Mouse (Mus musculus): ENCODE measurements around the gene Tmem131. TPM values are rescaled to one million over a fixed set of nuclear protein-coding genes. Genes with fewer than 3 reads are reported as not detected.
A peak's percentile ranks its signal among the peaks of the same experiment; 100 is the strongest.

Gene Tmem131
- polyA plus RNA-seq, 1 experiment, result 77.7 TPM

DNA sequence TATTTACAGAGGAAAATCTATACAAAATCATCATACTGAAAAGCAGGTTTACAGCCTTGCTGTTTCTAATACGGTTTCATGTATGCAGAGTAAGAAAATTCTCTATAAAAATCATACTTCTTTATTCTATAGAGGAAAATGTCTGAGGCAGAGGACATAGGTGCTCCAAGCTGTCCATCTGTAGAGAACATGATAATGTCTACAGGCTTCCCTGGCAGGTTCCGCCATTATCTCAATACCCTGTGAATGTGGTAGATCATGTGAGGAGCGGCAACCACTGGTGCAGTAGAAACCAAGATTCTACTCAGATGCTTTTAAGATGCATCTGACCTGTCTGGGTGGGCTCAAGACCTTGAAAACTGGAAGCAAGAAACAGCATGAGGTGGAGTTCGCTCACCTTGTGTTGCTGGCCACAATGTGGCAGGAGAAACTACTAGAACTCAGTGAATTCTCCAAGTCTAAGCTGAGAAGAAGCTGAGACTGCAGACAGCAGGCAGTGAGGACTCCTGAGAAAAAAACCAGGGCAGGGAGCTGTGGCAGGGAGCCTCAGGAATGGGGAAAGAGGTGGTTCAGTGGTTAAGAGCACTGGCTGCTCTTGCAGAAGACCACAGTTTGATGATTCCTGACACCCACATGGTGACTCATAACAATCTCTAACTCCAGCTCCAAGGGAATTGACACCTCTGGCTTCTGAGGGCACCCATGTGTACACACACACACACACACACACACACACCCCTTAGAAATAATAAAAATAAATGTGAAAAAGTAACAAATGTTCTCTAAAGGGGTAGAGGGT, 20.6 kb downstream of the Tmem131 start:
- Histone ChIP-seq H3K36me3 (ENCODE audit: control insufficient read depth, insufficient read depth, low read length, poor library complexity, severe bottlenecking) (peaks cover 6% of the 10 kb centered on the region; the same call in 1 of the 2 replicates), H3K9ac (ENCODE audit: low read depth, poor library complexity, severe bottlenecking) (no peak overlapping the region), H3K4me3 (ENCODE audit: low read depth, low read length) (no peak overlapping the region), H3K27me3 (ENCODE audit: control insufficient read depth, insufficient read depth, low read length, poor library complexity, severe bottlenecking) (no peaks in the 10 kb centered on the region), H3K27ac (ENCODE audit: insufficient read depth, low read length) (no peak overlapping the region), H3K4me1 (ENCODE audit: control insufficient read depth, insufficient read depth, low read length) (peaks cover 5% of the 10 kb centered on the region), H3K9me3 (replicated peaks; ENCODE audit: control insufficient read depth, insufficient read depth, low read length, poor library complexity, severe bottlenecking) (no peaks in the 10 kb centered on the region)
- TF ChIP-seq EP300 (IDR thresholded peaks at IDR 0.05; ENCODE audit: insufficient read depth, low read depth, low read length) (no peak), CTCF (IDR thresholded peaks at IDR 0.05; ENCODE audit: low read depth, low read length) (no peak), POLR2A (IDR thresholded peaks at IDR 0.05; ENCODE audit: insufficient read depth, low read length) (no peak)

DNA sequence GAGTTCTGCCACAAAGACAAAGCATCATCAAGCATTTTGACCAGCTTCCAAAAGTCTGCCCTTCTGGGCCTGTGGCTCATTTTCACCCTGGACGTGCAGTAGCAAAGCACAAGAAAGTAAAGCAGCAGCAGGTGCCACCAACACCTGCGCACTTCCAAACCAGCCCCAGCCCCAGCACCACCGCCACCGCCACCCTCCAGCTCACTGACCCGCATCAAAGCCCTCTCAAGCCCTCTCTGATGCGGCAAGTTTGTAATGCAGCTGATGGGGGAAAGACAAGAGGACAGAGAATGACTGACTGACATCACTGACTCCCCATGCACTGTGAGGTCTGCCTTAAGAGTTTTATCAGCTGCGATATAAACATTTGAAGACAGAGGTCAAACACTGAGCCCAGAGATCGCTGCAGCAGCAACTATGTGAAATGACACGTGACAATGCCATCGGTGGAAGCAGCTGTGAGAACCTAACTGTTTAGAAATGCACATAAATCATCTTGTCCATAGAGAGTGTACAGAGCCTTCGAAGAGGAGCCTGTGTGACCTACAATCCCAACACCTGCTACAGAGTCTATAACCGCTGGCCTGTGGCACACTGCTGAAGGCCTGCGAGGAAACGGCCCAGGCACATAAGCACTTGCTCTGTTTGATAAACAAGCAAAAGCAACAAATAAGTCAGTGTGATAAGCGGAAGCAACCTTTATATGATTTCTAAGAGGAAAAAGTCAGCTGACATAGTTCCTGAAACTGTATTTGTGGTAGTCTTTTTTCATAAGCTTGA, 21.7 kb downstream of the Tmem131 start:
- no peaks in the 10 kb centered on the region for H3K9me3 ChIP-seq (replicated peaks; ENCODE audit: control insufficient read depth, insufficient read depth, low read length, poor library complexity, severe bottlenecking)
- H3K36me3 ChIP-seq (ENCODE audit: control insufficient read depth, insufficient read depth, low read length, poor library complexity, severe bottlenecking), result peaks cover 7% of the 10 kb centered on the region; the same call in 1 of the 2 replicates
- no peak overlapping the region for H3K27ac ChIP-seq (ENCODE audit: insufficient read depth, low read length)
- TF ChIP-seq POLR2A (IDR thresholded peaks at IDR 0.05; ENCODE audit: insufficient read depth, low read length) (no peak), EP300 (IDR thresholded peaks at IDR 0.05; ENCODE audit: insufficient read depth, low read depth, low read length) (no peak), CTCF (IDR thresholded peaks at IDR 0.05; ENCODE audit: low read depth, low read length) (no peak)
- no peak overlapping the region for H3K9ac ChIP-seq (ENCODE audit: low read depth, poor library complexity, severe bottlenecking)
- H3K4me3 ChIP-seq (ENCODE audit: low read depth, low read length), result no peak overlapping the region
- peaks cover 8% of the 10 kb centered on the region for H3K4me1 ChIP-seq (ENCODE audit: control insufficient read depth, insufficient read depth, low read length)
- H3K27me3 ChIP-seq (ENCODE audit: control insufficient read depth, insufficient read depth, low read length, poor library complexity, severe bottlenecking), result no peaks in the 10 kb centered on the region

DNA sequence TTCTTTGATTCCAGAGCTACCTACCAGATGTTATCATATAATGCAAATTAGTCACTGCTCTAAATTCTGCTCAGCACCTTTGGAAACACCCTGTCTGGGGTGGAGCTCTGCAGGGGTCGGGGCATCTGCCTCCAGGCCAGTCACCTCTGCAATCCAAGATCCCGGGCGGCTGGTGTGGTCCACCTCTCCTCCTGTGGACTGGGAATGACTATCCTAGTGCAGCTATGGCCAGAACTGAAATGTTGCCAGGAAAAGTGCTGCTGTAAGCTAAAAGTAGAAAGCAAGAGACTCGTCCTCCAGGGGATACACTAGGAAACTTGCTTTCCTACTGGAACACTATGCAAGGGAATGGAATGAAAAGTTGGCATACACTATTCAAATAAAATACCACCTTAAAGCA, 22.7 kb downstream of the Tmem131 start:
- no peaks in the 10 kb centered on the region for H3K9me3 ChIP-seq (replicated peaks; ENCODE audit: control insufficient read depth, insufficient read depth, low read length, poor library complexity, severe bottlenecking)
- peak overlapping the region; percentile 25; the same call in 1 of the 2 replicates for H3K27ac ChIP-seq (ENCODE audit: insufficient read depth, low read length)

DNA sequence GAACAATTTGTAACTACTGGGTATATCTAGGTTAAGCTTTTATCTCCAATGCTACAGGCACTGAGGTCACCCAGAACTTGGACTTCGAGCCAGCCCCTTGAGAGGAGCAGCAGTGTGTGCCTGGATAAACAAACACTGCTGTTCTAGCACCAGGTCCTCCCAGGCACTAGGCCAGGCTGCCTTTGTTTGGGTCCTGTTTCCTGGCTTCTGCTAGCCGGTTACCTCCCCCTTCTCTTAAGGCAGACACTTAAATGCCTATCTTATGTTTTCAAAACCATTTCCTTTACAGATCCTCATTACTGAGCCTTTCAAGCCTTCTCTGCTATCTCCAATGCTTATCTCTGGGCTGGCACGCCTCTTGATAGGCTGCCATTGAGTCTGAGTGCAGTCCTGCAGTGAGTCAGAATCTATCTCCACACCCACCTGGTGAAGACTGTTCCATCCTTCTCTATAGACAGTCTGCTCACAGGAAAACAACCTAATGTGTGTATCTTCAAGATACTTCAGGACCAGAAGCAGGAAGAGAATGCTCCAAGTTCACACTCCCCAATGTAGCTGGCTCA, 23.2 kb downstream of the Tmem131 start:
- Histone ChIP-seq H3K36me3 (ENCODE audit: control insufficient read depth, insufficient read depth, low read length, poor library complexity, severe bottlenecking) (peaks cover 15% of the 10 kb centered on the region; the same call in 1 of the 2 replicates), H3K27ac (ENCODE audit: insufficient read depth, low read length) (no peak overlapping the region), H3K9ac (ENCODE audit: low read depth, poor library complexity, severe bottlenecking) (no peak overlapping the region), H3K9me3 (replicated peaks; ENCODE audit: control insufficient read depth, insufficient read depth, low read length, poor library complexity, severe bottlenecking) (no peaks in the 10 kb centered on the region), H3K4me1 (ENCODE audit: control insufficient read depth, insufficient read depth, low read length) (peaks cover 8% of the 10 kb centered on the region), H3K27me3 (ENCODE audit: control insufficient read depth, insufficient read depth, low read length, poor library complexity, severe bottlenecking) (no peaks in the 10 kb centered on the region), H3K4me3 (ENCODE audit: low read depth, low read length) (no peak overlapping the region)
- TF ChIP-seq POLR2A (IDR thresholded peaks at IDR 0.05; ENCODE audit: insufficient read depth, low read length), result no peak

More for the DNA sequence above, 22.7 kb downstream of the Tmem131 start:
- H3K36me3 ChIP-seq (ENCODE audit: control insufficient read depth, insufficient read depth, low read length, poor library complexity, severe bottlenecking), result peaks cover 15% of the 10 kb centered on the region; the same call in 1 of the 2 replicates
- peaks cover 8% of the 10 kb centered on the region for H3K4me1 ChIP-seq (ENCODE audit: control insufficient read depth, insufficient read depth, low read length)
- no peak for TF ChIP-seq CTCF (IDR thresholded peaks at IDR 0.05; ENCODE audit: low read depth, low read length)
- TF ChIP-seq POLR2A (IDR thresholded peaks at IDR 0.05; ENCODE audit: insufficient read depth, low read length), result no peak
- no peak for TF ChIP-seq EP300 (IDR thresholded peaks at IDR 0.05; ENCODE audit: insufficient read depth, low read depth, low read length)
- no peak overlapping the region for H3K4me3 ChIP-seq (ENCODE audit: low read depth, low read length)
- H3K27me3 ChIP-seq (ENCODE audit: control insufficient read depth, insufficient read depth, low read length, poor library complexity, severe bottlenecking), result no peaks in the 10 kb centered on the region
- H3K9ac ChIP-seq (ENCODE audit: low read depth, poor library complexity, severe bottlenecking), result no peak overlapping the region

DNA sequence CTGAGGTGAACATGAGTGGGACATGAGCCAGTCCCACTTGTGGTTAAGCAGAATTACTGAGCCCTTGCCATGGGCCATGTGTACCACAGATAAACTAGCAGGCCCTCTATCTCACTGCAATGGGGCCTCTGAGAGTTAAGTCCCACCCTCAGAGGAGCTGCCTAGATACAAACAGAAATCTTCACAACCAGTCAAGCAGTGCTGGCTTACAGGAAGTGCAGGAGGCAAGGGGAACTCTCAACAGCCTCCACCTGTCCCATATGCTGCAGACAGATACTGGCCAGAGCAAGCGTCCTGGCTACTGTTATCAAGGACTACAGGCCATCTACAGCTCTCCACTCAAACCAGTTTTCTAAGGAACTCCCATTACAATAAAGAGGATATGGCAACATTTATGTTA, 23.7 kb downstream of the Tmem131 start:
- no peak overlapping the region for H3K27ac ChIP-seq (ENCODE audit: insufficient read depth, low read length)
- TF ChIP-seq POLR2A (IDR thresholded peaks at IDR 0.05; ENCODE audit: insufficient read depth, low read length), result no peak
- H3K4me3 ChIP-seq (ENCODE audit: low read depth, low read length), result no peak overlapping the region
- no peaks in the 10 kb centered on the region for H3K9me3 ChIP-seq (replicated peaks; ENCODE audit: control insufficient read depth, insufficient read depth, low read length, poor library complexity, severe bottlenecking)
- H3K9ac ChIP-seq (ENCODE audit: low read depth, poor library complexity, severe bottlenecking), result no peak overlapping the region
- peaks cover 7% of the 10 kb centered on the region for H3K4me1 ChIP-seq (ENCODE audit: control insufficient read depth, insufficient read depth, low read length)
- H3K36me3 ChIP-seq (ENCODE audit: control insufficient read depth, insufficient read depth, low read length, poor library complexity, severe bottlenecking), result peaks cover 15% of the 10 kb centered on the region; the same call in 1 of the 2 replicates
- no peaks in the 10 kb centered on the region for H3K27me3 ChIP-seq (ENCODE audit: control insufficient read depth, insufficient read depth, low read length, poor library complexity, severe bottlenecking)
